ENCODE assay signal across 7 mouse cellular contexts in the genomic region with DNA sequence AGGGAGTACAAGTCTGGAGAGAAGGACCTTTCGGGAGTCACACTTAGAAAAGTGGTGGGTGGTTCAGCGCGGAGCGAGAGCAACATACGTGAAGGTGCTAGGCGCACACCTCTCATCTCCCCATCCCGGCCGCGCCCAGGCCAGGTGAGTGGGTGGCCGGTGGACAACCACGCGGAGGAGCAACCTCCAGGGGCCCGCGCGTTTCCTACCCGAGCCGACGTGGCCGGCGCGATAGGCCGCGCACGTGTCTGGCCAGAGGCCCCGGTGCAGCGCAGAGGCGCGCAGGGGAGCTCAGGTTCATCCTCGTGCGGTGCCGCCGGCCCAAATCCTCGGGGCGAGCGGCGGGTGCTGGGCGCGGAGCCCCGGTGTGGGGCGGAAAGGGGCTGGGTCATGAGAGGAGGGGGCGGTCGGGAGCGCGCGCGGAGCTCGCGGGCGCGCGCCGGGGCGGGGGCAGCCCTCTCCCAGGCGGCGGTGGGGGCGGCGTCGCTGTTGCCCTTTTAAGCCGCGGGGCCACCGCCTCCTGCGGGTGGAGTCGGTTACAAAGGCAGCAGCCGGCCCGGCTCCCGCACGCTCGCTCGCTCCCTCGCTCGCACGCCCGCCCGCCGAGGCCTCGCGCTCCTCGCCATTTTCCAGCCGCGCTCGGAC. TPM values are rescaled to one million over a fixed set of nuclear protein-coding genes. Genes with fewer than 3 reads are reported as not detected.
DNase-seq lines count a peak whose midpoint lies in the region; ATAC-seq lines count a peak whose summit lies in the region.

A gene (plus strand): TSS at position 1 of the 645 bp plus-strand sequence.

- WGBS in hindbrain, embryonic 13.5 days: under 1% methylated on average over 62 of the region's 81 CpGs
- WGBS in midbrain, embryonic 11.5 days: under 1% methylated on average over 69 of the region's 81 CpGs

- H3K27me3 ChIP-seq in hindbrain, embryonic 13.5 days: 0 out of 2 replicates have a peak, but pooled peaks cover 5% of the 10 kb centered on the region
- H3K27me3 ChIP-seq in midbrain, embryonic 11.5 days (ENCODE audit: control insufficient read depth, insufficient read depth, low read length): no peaks in the 10 kb centered on the region

- H3K4me1 ChIP-seq in hindbrain, embryonic 13.5 days (replicated peaks): peaks cover 26% of the 10 kb centered on the region
- peaks cover 11% of the 10 kb centered on the region for H3K4me1 ChIP-seq in midbrain, embryonic 11.5 days (ENCODE audit: control insufficient read depth, insufficient read depth, low read length)

- peak within 1 kb of the TSS; percentile 93 for H3K4me2 ChIP-seq in hindbrain, embryonic 13.5 days
- peak within 1 kb of the TSS; percentile 89 for H3K4me2 ChIP-seq in midbrain, embryonic 11.5 days

- peak within 1 kb of the TSS; percentile 91 for H3K27ac ChIP-seq in hindbrain, embryonic 13.5 days
- peak within 1 kb of the TSS; percentile 80 for H3K27ac ChIP-seq in midbrain, embryonic 11.5 days (ENCODE audit: low read depth, low read length)

- H3K36me3 ChIP-seq in hindbrain, embryonic 13.5 days: no peaks in the 10 kb centered on the region
- H3K36me3 ChIP-seq in midbrain, embryonic 11.5 days (ENCODE audit: control insufficient read depth, insufficient read depth, low read length): no peaks in the 10 kb centered on the region

- intact Hi-C loops in left cerebral cortex, postnatal 4 days (cut with DNase I): no loop called here

- peak; percentile 81 to 87 for DNase-seq in cerebellum, postnatal 14 days
- peak; percentile 43 to 44 for DNase-seq in frontal cortex, postnatal 25 days (ENCODE audit: low spot score in 2 of 2)
- DNase-seq in left cerebral cortex, postnatal 4 days: peak; percentile 86
- DNase-seq in midbrain, embryonic 11.5 days (ENCODE audit: low spot score, missing footprints): peak; percentile 98
- peak; percentile 54 for DNase-seq in spleen, adult 12 weeks (ENCODE audit: low spot score)

- peak within 1 kb of the TSS; percentile 95 for H3K9ac ChIP-seq in hindbrain, embryonic 13.5 days
- peak within 1 kb of the TSS; percentile 95 for H3K9ac ChIP-seq in midbrain, embryonic 11.5 days (ENCODE audit: low read length)

- peak within 1 kb of the TSS; percentile 94 for H3K4me3 ChIP-seq in hindbrain, embryonic 13.5 days
- peak within 1 kb of the TSS; percentile 92 for H3K4me3 ChIP-seq in midbrain, embryonic 11.5 days (ENCODE audit: low read depth, low read length)

- H3K9me3 ChIP-seq in hindbrain, embryonic 13.5 days: no peaks in the 10 kb centered on the region
- no peaks in the 10 kb centered on the region for H3K9me3 ChIP-seq in midbrain, embryonic 11.5 days (ENCODE audit: control insufficient read depth, low read length)

- peak; percentile 65 for ATAC-seq in activated CD4-positive, CD25-positive, alpha-beta regulatory T cell, adult 4 months
- ATAC-seq in hindbrain, embryonic 13.5 days (ENCODE audit: low FRiP score): peak; percentile 87
- peak; percentile 91 for ATAC-seq in midbrain, embryonic 11.5 days (ENCODE audit: low FRiP score)

RNA-seq across cellular contexts. Expression of the gene that starts here (rescaled TPM):
- polyA plus RNA-seq in activated CD4-positive, CD25-positive, alpha-beta regulatory T cell, adult 4 months (2017; shearing (Covaris generic)): 10 to 100 TPM in 1 of 2 experiments, 1 to 10 TPM in 1; 9.3 to 13.0 TPM
- polyA plus RNA-seq in hindbrain, embryonic 13.5 days (2015; fragmentation: Nextera tagmentation; extraction: Ambion mirVana): 39.9 and 42.3 TPM in 2 replicates
- total RNA-seq in left cerebral cortex, postnatal 4 days (2021): 10 to 100 TPM; 45.5 to 51.4 TPM
- 50.1 and 55.0 TPM in 2 replicates for polyA plus RNA-seq in midbrain, embryonic 11.5 days (2014; fragmentation: Nextera tagmentation; extraction: Ambion mirVana)

Comparison
In these comparisons a context has a peak if more than half of its experiments do, and no peak if none do; other contexts are left out.
1. Peak in every context shown above with its lines: DNase-seq, ATAC-seq, H3K4me3 ChIP-seq and H3K27ac ChIP-seq.
2. DNase-seq: peak in every context shown above with its lines; median percentile 98 in midbrain, embryonic 11.5 days; 86 in left cerebral cortex, postnatal 4 days; 84 in cerebellum, postnatal 14 days; 54 in spleen, adult 12 weeks; 44 in frontal cortex, postnatal 25 days.